Mouse (Mus musculus) mouse trophoblast stem cell (cell line): Measurements from ENCODE around the gene Rnf40.

Source experiments
- in situ Hi-C, 2 experiments: fragments of 300-500 bp; cut with MseI, MboI; formaldehyde crosslinking; loops; 2 replicates in 1 of 2; 3 replicates in 1 of 2; pipeline ENCODE4 v1.15.1; 2025

Gene Rnf40

DNA sequence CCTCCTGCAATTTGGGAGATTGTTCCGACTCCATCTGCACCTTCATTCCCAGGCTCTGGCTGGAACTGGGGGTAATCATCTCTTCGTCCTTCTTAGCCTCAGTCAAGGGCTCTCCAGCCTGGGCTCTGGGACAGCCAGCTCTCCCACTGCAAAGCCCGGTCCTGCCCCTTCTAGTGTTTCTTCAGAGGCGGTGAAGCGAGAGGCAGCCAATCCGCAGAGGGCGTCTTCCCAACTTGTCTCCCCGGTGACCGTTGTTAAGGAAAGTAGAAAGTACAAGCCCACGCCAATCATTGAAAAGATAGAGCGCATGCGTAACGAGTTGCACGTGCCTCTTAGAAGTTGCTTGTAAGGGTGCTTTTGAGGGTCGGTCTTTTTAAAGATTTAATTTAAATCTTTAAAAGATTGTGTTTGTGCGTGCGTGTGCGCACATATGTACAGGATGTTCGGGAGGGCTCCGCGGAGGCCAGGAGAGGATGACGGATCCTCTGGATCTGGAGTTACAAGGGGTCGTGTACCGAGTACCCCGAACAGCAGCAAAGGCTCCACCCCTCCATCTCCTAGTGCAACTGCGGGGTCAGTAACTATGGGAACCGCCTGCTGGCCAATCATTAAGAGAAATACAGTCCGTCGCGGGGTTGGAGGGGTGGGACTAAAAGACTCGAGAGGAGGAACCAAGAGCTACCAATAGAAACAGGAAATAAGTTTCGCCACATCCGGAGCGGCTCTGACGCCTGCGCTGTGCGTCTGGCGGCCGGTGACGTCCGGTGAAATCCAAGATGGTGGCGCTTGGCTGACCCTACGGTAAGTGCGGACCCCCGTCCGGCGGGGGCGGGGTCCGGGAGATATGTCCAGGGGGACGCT is at the start of gene Rnf40, which contains the start of gene Ccdc189:
Rnf40 (plus strand) TSS at position 757 of the 861 bp plus-strand sequence.
Ccdc189 (minus strand) TSS at position 585 of the 861 bp plus-strand sequence.
- in situ Hi-C loops: no loop called here

DNA sequence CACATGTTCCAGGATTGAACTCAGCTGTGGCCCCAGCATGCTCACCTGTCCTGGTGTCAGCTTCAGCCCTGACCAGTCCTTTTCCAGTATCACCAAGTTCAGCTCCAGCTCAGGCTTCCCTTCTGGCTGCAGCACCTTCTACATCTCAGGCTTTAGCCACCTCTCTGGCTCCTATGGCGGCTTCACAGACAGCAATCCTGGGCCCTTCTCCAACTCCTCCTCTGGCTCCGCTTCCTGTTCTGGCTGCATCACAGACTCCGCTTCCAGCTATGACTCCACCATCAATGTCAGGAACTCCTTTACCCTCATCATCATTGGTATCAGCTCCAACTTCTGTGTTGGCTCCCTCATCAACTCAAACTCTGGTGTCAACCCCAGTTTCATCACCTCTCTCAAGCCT is 46.9 kb upstream of the Rnf40 start:
- in situ Hi-C loops: no loop called here

DNA sequence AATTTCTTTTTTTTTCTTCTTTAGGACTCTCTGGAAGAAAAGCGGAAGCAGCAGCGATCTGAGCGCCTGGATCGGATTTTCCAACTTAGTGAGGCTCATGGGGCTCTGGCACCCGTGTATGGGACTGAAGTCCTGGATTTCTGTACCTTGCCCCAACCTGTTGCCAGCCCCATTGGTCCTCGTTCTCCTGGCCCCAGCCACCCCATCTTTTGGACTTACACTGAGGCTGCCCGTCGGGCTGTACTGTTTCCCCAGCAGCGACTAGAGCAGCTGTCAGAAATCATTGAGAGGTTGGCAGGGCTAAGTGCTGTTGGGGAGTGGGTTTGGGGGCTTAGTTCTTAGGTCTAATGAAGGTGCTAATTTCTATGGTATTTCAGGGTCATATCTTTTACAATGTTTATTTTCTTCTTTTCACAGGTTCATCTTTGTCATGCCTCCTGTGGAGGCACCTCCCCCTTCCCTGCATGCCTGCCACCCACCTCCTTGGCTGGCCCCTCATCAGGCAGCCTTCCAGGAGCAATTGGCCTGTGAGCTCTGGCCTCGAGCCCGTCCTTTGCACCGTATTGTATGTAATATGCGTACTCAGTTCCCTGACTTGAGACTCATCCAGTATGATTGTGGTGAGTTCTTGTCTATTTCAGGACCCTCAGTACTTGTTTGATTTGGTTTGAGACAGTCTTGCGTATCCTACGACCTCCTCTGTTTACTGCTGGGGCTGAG is 39.3 kb upstream of the Rnf40 start:
- in situ Hi-C loops: no loop called here

GRCm38 (mm10) chr7:127551558-127551957 is 37.0 kb upstream of the Rnf40 start:
- in situ Hi-C loops: no loop called here

DNA sequence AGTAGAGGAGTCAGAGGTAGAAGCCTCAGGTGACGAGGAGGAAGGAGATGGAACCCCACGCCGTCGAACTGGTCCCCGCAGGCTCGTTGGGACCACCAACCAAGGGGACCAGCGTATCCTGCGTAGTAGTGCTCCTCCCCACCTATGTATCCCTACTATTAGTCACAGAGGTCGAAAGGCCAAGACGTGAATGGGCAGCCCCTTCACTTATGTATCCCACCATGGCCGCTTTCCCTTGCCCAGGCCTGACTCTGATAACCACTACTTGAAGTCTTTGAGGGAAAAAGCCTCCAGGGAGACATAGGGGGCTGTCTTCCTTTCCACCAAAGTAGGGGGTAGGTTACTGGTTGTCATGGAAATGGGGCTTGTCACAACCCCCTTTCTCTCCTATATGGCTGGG is 28.0 kb upstream of the Rnf40 start:
- in situ Hi-C loops: no loop called here

- in situ Hi-C loops: no loop called here
Observed at GRCm38 (mm10) chr7:127561340-127561858, 27.2 kb upstream of the Rnf40 start, which contains the start of gene Tmem265. Tmem265 (plus strand) TSS chr7:127561390.

- in situ Hi-C loops: no loop called here
Observed at GRCm38 (mm10) chr7:127564381-127565150, 24.0 kb upstream of the Rnf40 start.

- in situ Hi-C loops: no loop called here
Observed at GRCm38 (mm10) chr7:127572895-127573471, 15.6 kb upstream of the Rnf40 start, which contains the start of gene Phkg2. Phkg2 (plus strand) TSS chr7:127573340.

DNA sequence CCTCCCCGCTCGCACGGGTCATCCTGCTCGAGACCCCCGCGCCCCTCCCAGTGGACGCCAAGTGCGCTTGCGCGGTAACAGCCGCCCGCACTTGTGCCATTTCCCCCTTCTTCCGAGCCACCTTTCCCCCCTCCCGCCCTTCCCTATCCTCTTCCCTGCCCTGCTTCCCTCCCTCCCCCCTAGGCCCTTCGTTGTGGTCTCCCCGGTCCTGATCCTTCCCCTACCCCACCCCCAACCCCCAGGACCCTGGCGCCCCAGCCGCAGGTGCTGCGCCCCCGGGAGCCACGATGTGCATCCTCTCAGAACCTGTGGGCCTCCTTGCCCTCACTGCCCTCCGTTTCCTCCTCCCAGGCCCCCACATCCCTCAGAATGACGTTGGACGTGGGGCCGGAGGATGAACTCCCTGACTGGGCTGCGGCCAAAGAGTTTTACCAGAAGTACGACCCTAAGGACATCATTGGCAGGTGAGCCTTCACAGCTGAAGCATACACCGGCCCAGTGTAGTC is 15.0 kb upstream of the Rnf40 start:
- in situ Hi-C loops: no loop called here

GRCm38 (mm10) chr7:127574115-127574514 is 14.5 kb upstream of the Rnf40 start:
- in situ Hi-C loops: no loop called here

GRCm38 (mm10) chr7:127583260-127583659 is 5.3 kb upstream of the Rnf40 start:
- in situ Hi-C loops: no loop called here

DNA sequence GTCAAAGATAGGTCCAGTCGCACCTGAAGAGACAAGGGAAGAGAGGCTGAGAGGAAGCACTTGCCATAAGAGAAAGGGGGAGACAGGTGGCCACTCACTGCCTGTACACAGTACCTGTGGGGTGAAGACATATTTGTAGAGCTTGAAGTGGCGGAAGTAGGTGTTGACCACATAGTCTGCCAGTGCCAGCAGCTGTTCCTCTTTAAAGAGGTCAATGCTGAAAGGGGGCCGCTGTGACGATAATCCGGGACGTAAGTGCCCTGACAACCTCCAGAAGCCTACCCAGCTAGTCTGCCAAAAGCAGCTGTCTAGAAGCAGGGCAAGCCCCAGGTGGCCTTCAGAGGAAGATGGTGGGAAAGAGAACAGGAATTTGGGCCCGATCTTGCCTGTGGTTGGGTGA is 3.5 kb upstream of the Rnf40 start:
- in situ Hi-C loops: no loop called here

DNA sequence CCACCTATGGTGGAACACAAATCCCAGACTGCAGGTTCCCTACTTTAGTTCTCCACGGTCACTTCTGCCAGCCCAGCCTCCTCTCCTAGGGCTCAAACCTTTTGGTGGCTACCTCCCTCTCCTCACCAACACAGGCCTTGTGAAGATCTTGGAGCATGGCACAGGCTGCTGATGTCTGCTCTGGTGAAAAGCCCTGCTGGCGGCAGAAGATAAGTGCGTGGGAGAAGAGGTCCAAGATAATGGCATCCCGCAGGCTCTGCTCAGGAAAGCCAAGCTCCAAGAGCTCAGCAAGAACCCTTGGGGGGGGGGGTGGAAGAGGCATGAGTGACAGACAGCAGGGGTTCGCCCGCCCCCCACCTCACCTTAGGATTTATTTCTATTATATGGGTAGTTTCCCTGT is 2.4 kb upstream of the Rnf40 start:
- in situ Hi-C loops: no loop called here

GRCm38 (mm10) chr7:127587196-127587595 is 1.4 kb upstream of the Rnf40 start:
- in situ Hi-C loops: no loop called here

- in situ Hi-C loops: no loop called here
Observed at GRCm38 (mm10) chr7:127588901-127589300, 334 bp downstream of the Rnf40 start.

DNA sequence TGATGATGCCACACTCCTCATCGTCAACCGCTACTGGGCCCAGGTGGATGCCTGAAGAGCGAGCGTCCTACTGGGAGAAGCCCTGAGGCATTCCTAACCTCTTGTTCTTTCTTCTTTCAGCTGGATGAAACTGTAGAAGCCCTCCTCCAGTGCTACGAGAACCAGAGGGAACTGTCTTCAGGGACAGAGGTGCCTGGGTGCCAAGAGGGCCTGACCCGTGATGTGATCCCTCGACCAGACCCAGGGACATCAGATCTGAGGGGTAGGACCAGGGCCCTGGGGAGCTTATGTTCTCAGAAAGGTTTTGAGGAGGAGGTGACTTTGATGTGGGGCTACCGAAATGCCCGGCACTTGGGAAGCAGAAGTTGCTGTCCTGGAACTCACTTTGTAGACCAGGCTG is 1.1 kb downstream of the Rnf40 start:
- in situ Hi-C loops: no loop called here

DNA sequence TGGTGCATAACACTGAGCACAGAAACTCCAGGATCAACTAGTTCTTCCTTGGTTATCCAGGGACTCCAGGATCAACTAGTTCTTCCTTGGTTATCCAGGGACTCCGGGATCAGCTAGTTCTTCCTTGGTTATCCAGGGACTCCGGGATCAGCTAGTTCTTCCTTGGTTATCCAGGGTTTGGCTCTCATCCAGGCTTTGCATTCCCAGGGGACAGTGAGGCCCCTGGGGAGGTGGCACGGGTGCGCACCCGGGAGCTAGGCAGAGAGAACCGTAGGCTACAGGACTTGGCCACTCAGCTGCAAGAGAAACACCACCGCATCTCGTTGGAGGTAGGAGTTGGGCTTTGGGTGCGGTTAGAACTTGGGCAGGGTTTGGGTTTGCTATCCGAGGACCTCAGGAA is 2.5 kb downstream of the Rnf40 start:
- in situ Hi-C loops: no loop called here

- in situ Hi-C loops: no loop called here
Observed at GRCm38 (mm10) chr7:127592575-127592974, 4.0 kb downstream of the Rnf40 start.

DNA sequence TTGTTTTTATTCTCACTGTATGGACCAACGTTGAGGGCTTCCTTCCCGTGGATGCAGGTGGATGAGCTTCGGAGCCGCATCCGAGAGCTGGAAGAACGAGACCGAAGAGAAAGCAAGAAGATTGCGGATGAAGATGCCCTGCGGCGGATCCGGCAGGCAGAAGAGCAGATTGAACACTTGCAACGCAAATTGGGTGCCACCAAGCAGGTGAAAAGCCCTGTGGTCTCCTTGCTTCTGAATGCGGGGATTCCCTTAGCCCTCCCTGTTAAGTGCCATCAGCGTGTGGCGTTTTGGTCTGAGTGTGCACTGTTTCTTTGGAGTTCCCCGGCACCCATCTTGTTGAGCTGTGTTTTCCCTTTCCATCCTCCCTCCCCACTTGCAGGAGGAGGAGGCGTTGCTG is 8.2 kb downstream of the Rnf40 start:
- in situ Hi-C loops: no loop called here

GRCm38 (mm10) chr7:127600612-127601011 is 12.0 kb downstream of the Rnf40 start:
- in situ Hi-C loops: no loop called here

DNA sequence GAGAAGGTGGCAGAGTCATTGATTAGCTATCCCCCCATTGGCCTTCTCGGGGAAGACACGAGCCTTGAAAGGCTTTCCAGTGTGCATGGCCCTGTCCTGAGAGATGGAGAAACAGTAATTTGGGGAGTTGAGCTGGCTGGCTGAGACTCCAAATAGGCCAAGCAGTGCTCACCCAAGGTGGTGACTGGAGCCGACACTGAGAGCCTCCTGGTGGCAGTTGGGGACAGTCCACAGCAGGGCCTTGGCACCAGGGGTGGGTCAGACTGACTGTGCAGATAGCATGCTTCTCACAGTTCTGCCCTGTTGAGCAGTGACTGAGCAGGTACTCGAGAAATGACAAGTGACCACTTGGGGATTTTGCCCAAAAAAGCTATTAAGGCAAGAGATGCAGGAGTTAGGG is 13.2 kb downstream of the Rnf40 start:
- in situ Hi-C loops: no loop called here
